Mouse (Mus musculus) forebrain, embryonic 11.5 days (tissue): Measurements from ENCODE around the gene Atn1. TPM values are rescaled to one million over a fixed set of nuclear protein-coding genes. Genes with fewer than 3 reads are reported as not detected.
A peak's percentile ranks its signal among the peaks of the same experiment; 100 is the strongest.

ENCODE experiments used
- ATAC-seq: fragments of 200-750 bp; cut with Nextera tagmentation; replicated peaks from 2 replicates; pipeline ENCODE4 v1.8.0; 2017; ENCODE audit warnings: moderate TSS enrichment; ENCODE audit not compliant: low FRiP score
- DNase-seq: peaks from one replicate; pipeline ENCODE4 v3.0.0-alpha.2; 2017; ENCODE audit warnings: low spot score
- H3K27ac ChIP-seq: fragments of 300-500 bp; sonication (generic); 2 replicates; pipeline ENCODE4 v1.5.1; 2014; ENCODE audit warnings: low read depth, low read length
- H3K27me3 ChIP-seq: fragments of 300-500 bp; sonication (generic); 2 replicates; pipeline ENCODE4 v1.6.1; 2014; ENCODE audit warnings: mild to moderate bottlenecking, low read length, mixed read lengths; ENCODE audit not compliant: control insufficient read depth, insufficient read depth
- H3K36me3 ChIP-seq: fragments of 300-500 bp; sonication (generic); 2 replicates; pipeline ENCODE4 v1.6.1; 2014; ENCODE audit warnings: mild to moderate bottlenecking, low read length, moderate library complexity, mixed read lengths; ENCODE audit not compliant: control insufficient read depth, insufficient read depth
- H3K4me1 ChIP-seq: fragments of 300-500 bp; sonication (generic); replicated peaks from 2 replicates; pipeline ENCODE4 v1.6.1; 2014; ENCODE audit warnings: low read length, mixed read lengths; ENCODE audit not compliant: control insufficient read depth, insufficient read depth
- H3K4me2 ChIP-seq: fragments of 300-500 bp; sonication (generic); 2 replicates; pipeline ENCODE4 v1.6.1; 2014; ENCODE audit warnings: low read depth, mild to moderate bottlenecking, low read length, moderate library complexity, mixed read lengths; ENCODE audit not compliant: severe bottlenecking
- H3K4me3 ChIP-seq: fragments of 300-500 bp; sonication (generic); 2 replicates; pipeline ENCODE4 v1.5.1; 2014; ENCODE audit warnings: low read depth, low read length
- H3K9ac ChIP-seq: fragments of 300-500 bp; sonication (generic); 2 replicates; pipeline ENCODE4 v1.6.1; 2014; ENCODE audit warnings: low read length
- H3K9me3 ChIP-seq: fragments of 300-500 bp; sonication (generic); 2 replicates; pipeline ENCODE4 v1.6.1; 2016; ENCODE audit warnings: low read length, mixed read lengths; ENCODE audit not compliant: control insufficient read depth
- WGBS: fragments of 180-500 bp; shearing (Covaris S2); extraction: QIAGEN DNeasy Blood & Tissue Kit; methylation state at CpG from one replicate; pipeline ENCODE4 v1.1.7; 2014; 5-methylcytosine and 5-hydroxymethylcytosine counted together
- polyA plus RNA-seq: library from polyadenylated mRNA; unstranded; fragments of >200 nt; fragmentation: Nextera tagmentation; extraction: Ambion mirVana; gene quantifications from 2 replicates; pipeline ENCODE4 v1.2.1, GENCODE M21; 2014

Atn1 gene
- polyA plus RNA-seq, 1 experiment from 2014 or later = 13.9 TPM

GRCm38 (mm10) chr6:124718703-124719102 lies 37.6 kb downstream of the Atn1 start:
- DNase-seq = no peak
- H3K4me3 ChIP-seq = no peak overlapping the region
- no peaks in the 10 kb centered on the region for H3K27me3 ChIP-seq
- no peak overlapping the region for H3K9ac ChIP-seq
- ATAC-seq = no peak
- peaks cover 5% of the 10 kb centered on the region; the same call in 1 of the 2 replicates for H3K36me3 ChIP-seq
- H3K9me3 ChIP-seq = no peaks in the 10 kb centered on the region
- 51% methylated on average over 16 of the region's 16 CpGs for WGBS
- H3K4me2 ChIP-seq = no peak overlapping the region
- H3K4me1 ChIP-seq = no peaks in the 10 kb centered on the region; the same call in 1 of the 2 replicates
- no peak overlapping the region for H3K27ac ChIP-seq

DNA sequence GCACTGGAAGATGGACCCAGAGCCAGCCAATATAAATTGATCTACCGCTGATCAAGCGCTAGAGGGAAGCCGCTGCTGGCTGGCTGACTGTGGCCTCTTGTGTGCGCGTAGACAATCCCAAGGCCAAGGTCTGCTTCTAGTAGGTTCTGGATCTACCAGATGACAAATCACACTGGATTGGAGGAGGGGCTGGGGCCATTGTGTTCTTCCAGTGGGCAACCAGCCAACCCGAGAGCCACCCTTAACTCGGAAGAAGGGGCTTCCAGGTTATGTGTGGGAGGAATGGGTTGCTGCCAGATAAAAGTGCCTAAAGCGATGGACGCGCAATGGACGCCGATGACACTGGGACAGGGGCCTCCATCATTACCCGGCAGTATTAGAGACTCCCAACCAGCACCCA lies 38.4 kb downstream of the Atn1 start:
- no peak for DNase-seq
- 79% methylated on average over 13 of the region's 13 CpGs for WGBS
- Histone ChIP-seq H3K36me3 (peaks cover 5% of the 10 kb centered on the region; the same call in 1 of the 2 replicates), H3K4me3 (no peak overlapping the region), H3K4me1 (peaks cover 2% of the 10 kb centered on the region; the same call in 1 of the 2 replicates), H3K4me2 (no peak overlapping the region), H3K9ac (no peak overlapping the region), H3K27me3 (no peaks in the 10 kb centered on the region), H3K9me3 (no peaks in the 10 kb centered on the region), H3K27ac (no peak overlapping the region)
- ATAC-seq = no peak

GRCm38 (mm10) chr6:124716864-124717490 lies 39.3 kb downstream of the Atn1 start:
- H3K4me2 ChIP-seq = no peak overlapping the region
- peaks cover 2% of the 10 kb centered on the region; the same call in 1 of the 2 replicates for H3K4me1 ChIP-seq
- DNase-seq = peak; percentile 77
- no peak overlapping the region for H3K4me3 ChIP-seq
- no peak overlapping the region for H3K9ac ChIP-seq
- no peaks in the 10 kb centered on the region for H3K27me3 ChIP-seq
- 69% methylated on average over 20 of the region's 20 CpGs for WGBS
- peaks cover 5% of the 10 kb centered on the region; the same call in 1 of the 2 replicates for H3K36me3 ChIP-seq
- no peaks in the 10 kb centered on the region for H3K9me3 ChIP-seq
- no peak for ATAC-seq
- no peak overlapping the region for H3K27ac ChIP-seq

DNA sequence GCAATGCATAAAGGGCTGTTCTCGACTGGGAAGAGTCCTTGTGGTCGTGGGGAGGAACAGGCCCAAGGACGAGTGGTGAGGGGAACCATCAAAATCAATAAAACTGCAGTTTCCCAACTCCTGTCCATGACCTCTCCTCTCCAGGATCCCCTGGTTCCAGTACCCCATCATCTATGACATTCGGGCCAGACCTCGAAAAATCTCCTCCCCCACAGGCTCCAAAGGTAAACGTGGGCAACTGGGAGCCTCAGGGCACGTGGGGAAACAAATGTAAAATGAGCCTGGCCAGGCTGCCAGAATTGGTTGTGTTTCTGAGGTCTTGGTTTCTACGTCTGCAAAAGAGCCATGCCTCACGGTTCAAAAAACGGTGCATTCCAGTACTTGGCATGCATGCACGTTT lies 43.4 kb downstream of the Atn1 start:
- WGBS = 25% methylated on average over 11 of the region's 11 CpGs
- Histone ChIP-seq H3K27me3 (no peaks in the 10 kb centered on the region), H3K9me3 (no peaks in the 10 kb centered on the region), H3K4me2 (peak overlapping the region; percentile 98), H3K36me3 (peaks cover 5% of the 10 kb centered on the region; the same call in 1 of the 2 replicates), H3K4me1 (peaks cover 7% of the 10 kb centered on the region; the same call in 1 of the 2 replicates), H3K27ac (no peak overlapping the region), H3K9ac (peak overlapping the region; percentile 92), H3K4me3 (peak overlapping the region; percentile 92)
- DNase-seq = no peak
- no peak; the same call in 1 of the 2 replicates for ATAC-seq

DNA sequence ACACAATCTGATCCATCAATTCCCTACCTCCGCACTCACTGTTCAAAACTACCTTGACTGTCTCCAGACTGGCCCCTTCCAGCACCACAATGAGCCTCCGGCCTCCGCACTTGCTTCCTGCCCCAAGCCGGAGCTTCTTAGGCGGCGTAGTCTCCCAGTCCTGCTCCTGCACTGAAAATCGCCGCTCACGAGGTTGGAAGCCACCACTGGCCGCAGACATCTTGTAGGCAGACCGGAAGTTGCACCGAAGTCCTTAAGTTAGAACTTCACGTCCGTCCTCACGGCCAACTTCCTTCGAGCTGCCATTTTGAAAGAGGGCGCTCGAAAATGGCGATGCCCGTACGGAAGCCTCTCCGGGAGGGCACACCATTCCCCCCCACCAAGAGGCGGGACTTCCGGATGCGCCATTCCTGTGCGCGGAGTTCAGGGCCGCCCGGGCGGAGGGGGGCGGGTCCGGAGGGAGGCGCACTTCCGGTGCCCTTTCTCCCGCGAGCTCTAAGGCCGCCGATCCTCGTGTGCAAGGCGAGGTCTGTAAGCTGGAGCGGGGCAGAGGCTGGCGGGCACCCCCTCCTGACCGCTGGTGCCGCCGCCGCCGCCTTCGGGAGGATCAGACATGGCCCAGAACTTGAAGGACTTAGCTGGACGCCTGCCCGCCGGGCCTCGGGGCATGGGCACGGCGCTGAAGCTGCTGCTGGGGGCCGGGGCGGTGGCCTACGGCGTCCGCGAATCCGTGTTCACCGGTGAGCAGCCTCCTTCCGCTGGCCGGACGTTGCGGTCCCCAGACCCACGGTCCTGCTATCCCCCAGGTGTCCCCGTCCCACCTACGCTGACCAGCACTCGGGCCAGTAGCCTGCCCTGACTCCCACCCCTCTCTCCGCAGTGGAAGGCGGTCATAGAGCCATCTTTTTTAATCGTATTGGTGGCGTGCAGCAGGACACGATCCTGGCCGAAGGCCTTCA lies 44.2 kb downstream of the Atn1 start, which contains the start of the genes Emg1 and Phb2:
Emg1 (minus strand) TSS at position 355 of the 959 bp plus-strand sequence.
Phb2 (plus strand) TSS at position 513 of the 959 bp plus-strand sequence.
- Histone ChIP-seq H3K9ac (peak within 1 kb of the TSS; percentile 92), H3K4me2 (peak within 1 kb of the TSS; percentile 98), H3K9me3 (no peaks in the 10 kb centered on the region), H3K27ac (peak within 1 kb of the TSS; percentile 73), H3K4me3 (peak within 1 kb of the TSS; percentile 92), H3K4me1 (peaks cover 7% of the 10 kb centered on the region; the same call in 1 of the 2 replicates), H3K36me3 (peaks cover 5% of the 10 kb centered on the region; the same call in 1 of the 2 replicates), H3K27me3 (no peaks in the 10 kb centered on the region)
- peak; percentile 99 for DNase-seq
- ATAC-seq = peak; percentile 95
- WGBS = under 1% methylated on average over 76 of the region's 76 CpGs

GRCm38 (mm10) chr6:124708289-124708889 lies 47.9 kb downstream of the Atn1 start:
- Histone ChIP-seq H3K27ac (no peak overlapping the region), H3K4me2 (no peak overlapping the region), H3K9me3 (no peaks in the 10 kb centered on the region), H3K4me1 (peaks cover 5% of the 10 kb centered on the region; the same call in 1 of the 2 replicates), H3K9ac (no peak overlapping the region), H3K36me3 (peaks cover 16% of the 10 kb centered on the region; the same call in 1 of the 2 replicates), H3K4me3 (no peak overlapping the region), H3K27me3 (no peaks in the 10 kb centered on the region)
- ATAC-seq = no peak
- no peak for DNase-seq
- 95% methylated on average over 10 of the region's 10 CpGs for WGBS

GRCm38 (mm10) chr6:124706061-124706627 lies 50.2 kb downstream of the Atn1 start:
- WGBS = 91% methylated on average over 5 of the region's 5 CpGs
- no peak overlapping the region for H3K4me3 ChIP-seq
- peaks cover 4% of the 10 kb centered on the region; the same call in 1 of the 2 replicates for H3K4me1 ChIP-seq
- H3K36me3 ChIP-seq = peaks cover 19% of the 10 kb centered on the region; the same call in 1 of the 2 replicates
- no peak for DNase-seq
- no peak overlapping the region for H3K4me2 ChIP-seq
- H3K27ac ChIP-seq = no peak overlapping the region
- no peaks in the 10 kb centered on the region for H3K27me3 ChIP-seq
- H3K9me3 ChIP-seq = no peaks in the 10 kb centered on the region
- no peak overlapping the region for H3K9ac ChIP-seq
- no peak for ATAC-seq

DNA sequence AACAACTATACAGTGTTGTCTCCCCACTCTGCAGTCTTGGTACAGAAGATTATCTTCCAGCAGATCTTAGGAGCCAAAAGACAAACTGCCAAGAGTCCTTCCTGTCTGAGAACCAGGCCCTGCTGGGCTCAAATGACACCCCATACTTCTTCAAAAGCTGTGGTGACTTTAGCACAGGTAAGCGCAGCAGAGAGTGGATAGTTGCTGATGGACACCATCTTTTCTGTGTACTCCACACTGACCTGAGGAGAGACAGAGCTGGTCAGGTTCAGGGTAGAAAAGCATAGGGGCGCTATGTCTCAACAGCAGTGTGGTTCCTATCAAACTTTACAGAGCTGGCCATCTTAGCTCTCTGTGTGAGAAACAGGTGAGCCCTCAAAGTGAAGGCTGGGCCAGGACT lies 51.9 kb downstream of the Atn1 start:
- H3K4me3 ChIP-seq = no peak overlapping the region
- H3K36me3 ChIP-seq = peaks cover 19% of the 10 kb centered on the region; the same call in 1 of the 2 replicates
- no peak overlapping the region for H3K9ac ChIP-seq
- no peak for DNase-seq
- 92% methylated on average over 2 of the region's 2 CpGs for WGBS
- H3K4me1 ChIP-seq = no peaks in the 10 kb centered on the region
- H3K27me3 ChIP-seq = no peaks in the 10 kb centered on the region
- ATAC-seq = no peak
- H3K9me3 ChIP-seq = no peaks in the 10 kb centered on the region
- no peak overlapping the region for H3K4me2 ChIP-seq
- H3K27ac ChIP-seq = no peak overlapping the region
